Mouse (Mus musculus) small intestine, adult 2 months (tissue): ENCODE data around the gene St6gal2. TPM values are rescaled to one million over a fixed set of nuclear protein-coding genes. Genes with fewer than 3 reads are reported as not detected.

Experiments
- H3K27ac ChIP-seq: fragments of 200-500 bp; 2 replicates; pipeline ENCODE4 v1.5.1; 2012; ENCODE audit warnings: low read depth, low read length, control low read depth, inconsistent platforms; ENCODE audit not compliant: insufficient read depth
- H3K27me3 ChIP-seq: fragments of 200-500 bp; 2 replicates; pipeline ENCODE4 v1.6.1; 2012; ENCODE audit warnings: mild to moderate bottlenecking, moderate library complexity, low read length, inconsistent platforms; ENCODE audit not compliant: control insufficient read depth, insufficient read depth
- H3K36me3 ChIP-seq: fragments of 200-500 bp; 2 replicates; pipeline ENCODE4 v1.6.1; 2012; ENCODE audit warnings: mild to moderate bottlenecking, low read length, control low read depth, inconsistent platforms; ENCODE audit not compliant: control insufficient read depth, insufficient read depth
- H3K4me1 ChIP-seq: fragments of 200-500 bp; 2 replicates; pipeline ENCODE4 v1.6.1; 2012; ENCODE audit warnings: low read length, inconsistent platforms, mixed read lengths; ENCODE audit not compliant: control insufficient read depth, insufficient read depth, insufficient read length
- H3K4me3 ChIP-seq: fragments of 200-500 bp; 2 replicates; pipeline ENCODE4 v1.5.1; 2012; ENCODE audit warnings: low read depth, mild to moderate bottlenecking, control low read depth, inconsistent platforms, low read length, moderate library complexity
- CTCF ChIP-seq: fragments of 200-500 bp; IDR thresholded peaks from 2 replicates; pipeline ENCODE4 v1.5.1; 2012; ENCODE audit warnings: low read depth, mild to moderate bottlenecking, control low read depth, inconsistent platforms, low read length, moderate library complexity, mixed read lengths; ENCODE audit not compliant: insufficient replicate concordance, insufficient read length; ENCODE audit errors: extremely low read depth
- POLR2A ChIP-seq: fragments of 200-500 bp; IDR thresholded peaks from 2 replicates; pipeline ENCODE4 v1.6.1; 2012; ENCODE audit warnings: low read depth, mild to moderate bottlenecking, control low read depth, inconsistent platforms, low read length, moderate library complexity
- WGBS: fragments of 180-500 bp; shearing (Covaris S2); methylation state at CpG from one replicate; pipeline ENCODE4 v1.1.7; 2018; 5-methylcytosine and 5-hydroxymethylcytosine counted together
- polyA plus RNA-seq: library from polyadenylated mRNA; depleted of rRNA; stranded (reverse); fragments of >200 nt; gene quantifications from 2 replicates; pipeline ENCODE4 v1.2.3, GENCODE M21; 2012; rRNA removed

The St6gal2 gene
- polyA plus RNA-seq, 1 experiment, result 0.03 TPM

- Histone ChIP-seq H3K27ac (no peak overlapping the region), H3K4me3 (no peak overlapping the region), H3K36me3 (no peaks in the 10 kb centered on the region), H3K4me1 (no peaks in the 10 kb centered on the region), H3K27me3 (no peaks in the 10 kb centered on the region)
- no peak for TF ChIP-seq CTCF
- no peak for TF ChIP-seq POLR2A
- WGBS, result 75% methylated on average over 1 of the region's 1 CpGs
These were observed 103.3 kb downstream of the St6gal2 start for GRCm38 (mm10) chr17:55548476-55548875.

GRCm38 (mm10) chr17:55561774-55562173 is 116.6 kb downstream of the St6gal2 start:
- WGBS, result 62% methylated on average over 2 of the region's 2 CpGs
- H3K27me3 ChIP-seq, result no peaks in the 10 kb centered on the region
- H3K4me3 ChIP-seq, result no peak overlapping the region
- no peaks in the 10 kb centered on the region for H3K4me1 ChIP-seq
- no peaks in the 10 kb centered on the region for H3K36me3 ChIP-seq
- no peak overlapping the region for H3K27ac ChIP-seq
- TF ChIP-seq CTCF (no peak), POLR2A (no peak)

Other genes starting within 250 kb of the St6gal2 start
- gene Vmn2r118, start 179.8 kb downstream of the St6gal2 start, polyA plus RNA-seq, result not detected in 2 replicates